Mouse (Mus musculus) midbrain, postnatal 0 days (tissue): ENCODE measurements around the gene Btbd11. TPM values are rescaled to one million over a fixed set of nuclear protein-coding genes. Genes with fewer than 3 reads are reported as not detected.

Source experiments
- ATAC-seq: fragments of 200-750 bp; cut with Nextera tagmentation; 2 replicates; pipeline ENCODE4 v1.8.0; 2017; ENCODE audit warnings: moderate number of reproducible peaks, mild to moderate bottlenecking, moderate TSS enrichment, moderate library complexity; ENCODE audit not compliant: low FRiP score
- DNase-seq: peaks from one replicate; pipeline ENCODE4 v3.0.0-alpha.2; 2015; ENCODE audit warnings: low spot score
- H3K27ac ChIP-seq: fragments of 300-500 bp; sonication (generic); 2 replicates; pipeline ENCODE4 v1.5.1; 2014; ENCODE audit warnings: low read depth, mild to moderate bottlenecking, low read length, mixed read lengths
- H3K27me3 ChIP-seq: fragments of 300-500 bp; sonication (generic); 2 replicates; pipeline ENCODE4 v1.6.1; 2014; ENCODE audit warnings: low read length, control low read depth, mixed read lengths; ENCODE audit not compliant: insufficient read depth
- H3K36me3 ChIP-seq: fragments of 300-500 bp; sonication (generic); 2 replicates; pipeline ENCODE4 v1.6.1; 2014; ENCODE audit warnings: low read length, control low read depth, mixed read lengths; ENCODE audit not compliant: insufficient read depth
- H3K4me1 ChIP-seq: fragments of 300-500 bp; sonication (generic); 2 replicates; pipeline ENCODE4 v1.6.1; 2014; ENCODE audit warnings: mild to moderate bottlenecking, control low read depth, antibody characterized with exemption, low read length, mixed read lengths; ENCODE audit not compliant: insufficient read depth
- H3K4me2 ChIP-seq: fragments of 300-500 bp; sonication (generic); 2 replicates; pipeline ENCODE4 v1.6.1; 2014; ENCODE audit warnings: low read depth, mild to moderate bottlenecking, low read length, mixed read lengths; ENCODE audit not compliant: poor library complexity, severe bottlenecking
- H3K4me3 ChIP-seq: fragments of 300-500 bp; sonication (generic); 2 replicates; pipeline ENCODE4 v1.5.1; 2014; ENCODE audit warnings: low read depth, mild to moderate bottlenecking, low read length, moderate library complexity
- H3K9ac ChIP-seq: fragments of 300-500 bp; sonication (generic); replicated peaks from 2 replicates; pipeline ENCODE4 v1.6.1; 2014; ENCODE audit warnings: mild to moderate bottlenecking, low read length, moderate library complexity, mixed read lengths; ENCODE audit not compliant: poor library complexity, severe bottlenecking
- H3K9me3 ChIP-seq: fragments of 300-500 bp; sonication (generic); 2 replicates; pipeline ENCODE4 v1.6.1; 2016; ENCODE audit warnings: low read length, control low read depth
- CTCF ChIP-seq: IDR thresholded peaks from 2 replicates; pipeline ENCODE4 v1.5.1; 2016; ENCODE audit warnings: antibody characterized with exemption, mild to moderate bottlenecking
- WGBS: fragments of 180-500 bp; shearing (Covaris S2); extraction: QIAGEN DNeasy Blood & Tissue Kit; methylation state at CpG from one replicate; pipeline ENCODE4 v1.1.7; 2014; 5-methylcytosine and 5-hydroxymethylcytosine counted together
- polyA plus RNA-seq: library from polyadenylated mRNA; unstranded; fragments of >200 nt; fragmentation: Nextera tagmentation; extraction: Ambion mirVana; gene quantifications from 2 replicates; pipeline ENCODE4 v1.2.1, GENCODE M21; 2015
- total RNA-seq: library from RNA; depleted of rRNA; stranded (reverse); fragments of >200 nt; gene quantifications from 2 replicates; pipeline ENCODE4 v1.2.3, GENCODE M21; 2014

The Btbd11 gene
- total and polyA plus RNA-seq, 2 experiments from 2014 or later = 17.1 to 47.4 TPM

GRCm38 (mm10) chr10:85465516-85466408, 79.1 kb downstream of the Btbd11 start:
- Histone ChIP-seq H3K36me3 (no peaks in the 10 kb centered on the region), H3K27ac (no peak overlapping the region), H3K27me3 (no peaks in the 10 kb centered on the region), H3K9ac (no peak overlapping the region), H3K4me2 (no peak overlapping the region), H3K4me3 (no peak overlapping the region), H3K9me3 (no peaks in the 10 kb centered on the region), H3K4me1 (peaks cover 14% of the 10 kb centered on the region; the same call in 1 of the 2 replicates)
- TF ChIP-seq CTCF = no peak
- DNase-seq (peak; percentile 67), ATAC-seq (no peak)
- WGBS = 71% methylated on average over 13 of the region's 13 CpGs

GRCm38 (mm10) chr10:85466409-85466761, 79.8 kb downstream of the Btbd11 start:
- peaks cover 14% of the 10 kb centered on the region; the same call in 1 of the 2 replicates for H3K4me1 ChIP-seq
- ATAC-seq = no peak
- H3K36me3 ChIP-seq = no peaks in the 10 kb centered on the region
- no peak for TF ChIP-seq CTCF
- no peak overlapping the region for H3K4me3 ChIP-seq
- no peak overlapping the region for H3K4me2 ChIP-seq
- 0 out of 2 replicates have a peak overlapping the region, but pooled peaks have one; percentile 19 for H3K9ac ChIP-seq
- no peaks in the 10 kb centered on the region for H3K27me3 ChIP-seq
- H3K27ac ChIP-seq = no peak overlapping the region
- DNase-seq = no peak
- 40% methylated on average over 8 of the region's 8 CpGs for WGBS
- no peaks in the 10 kb centered on the region for H3K9me3 ChIP-seq

- 47% methylated on average over 7 of the region's 7 CpGs for WGBS
- no peaks in the 10 kb centered on the region for H3K9me3 ChIP-seq
- no peaks in the 10 kb centered on the region for H3K36me3 ChIP-seq
- no peaks in the 10 kb centered on the region for H3K27me3 ChIP-seq
- ATAC-seq = no peak
- no peak for DNase-seq
- TF ChIP-seq CTCF = no peak
- no peak overlapping the region for H3K4me3 ChIP-seq
- no peak overlapping the region for H3K9ac ChIP-seq
- H3K4me1 ChIP-seq = peaks cover 14% of the 10 kb centered on the region; the same call in 1 of the 2 replicates
- no peak overlapping the region for H3K27ac ChIP-seq
- H3K4me2 ChIP-seq = no peak overlapping the region
Measured at GRCm38 (mm10) chr10:85467393-85467792, 80.8 kb downstream of the Btbd11 start.

GRCm38 (mm10) chr10:85468527-85468926, 81.9 kb downstream of the Btbd11 start:
- no peak overlapping the region for H3K9ac ChIP-seq
- H3K27ac ChIP-seq = no peak overlapping the region
- no peaks in the 10 kb centered on the region for H3K27me3 ChIP-seq
- 41% methylated on average over 4 of the region's 4 CpGs for WGBS
- ATAC-seq = no peak
- H3K9me3 ChIP-seq = no peaks in the 10 kb centered on the region
- DNase-seq = no peak
- H3K4me1 ChIP-seq = peaks cover 14% of the 10 kb centered on the region; the same call in 1 of the 2 replicates
- no peak overlapping the region for H3K4me2 ChIP-seq
- no peak overlapping the region for H3K4me3 ChIP-seq
- no peak for TF ChIP-seq CTCF
- H3K36me3 ChIP-seq = no peaks in the 10 kb centered on the region

GRCm38 (mm10) chr10:85469341-85469740, 82.7 kb downstream of the Btbd11 start:
- Histone ChIP-seq H3K27me3 (no peaks in the 10 kb centered on the region), H3K4me3 (no peak overlapping the region), H3K36me3 (no peaks in the 10 kb centered on the region), H3K9me3 (no peaks in the 10 kb centered on the region), H3K27ac (no peak overlapping the region), H3K4me1 (peaks cover 8% of the 10 kb centered on the region; the same call in 1 of the 2 replicates), H3K4me2 (no peak overlapping the region), H3K9ac (no peak overlapping the region)
- no peak for DNase-seq
- TF ChIP-seq CTCF = no peak
- no peak for ATAC-seq
- 53% methylated on average over 5 of the region's 5 CpGs for WGBS

GRCm38 (mm10) chr10:85473265-85473664, 86.7 kb downstream of the Btbd11 start:
- DNase-seq = no peak
- H3K4me3 ChIP-seq = no peak overlapping the region
- H3K4me2 ChIP-seq = no peak overlapping the region
- no peak overlapping the region for H3K27ac ChIP-seq
- no peak for TF ChIP-seq CTCF
- H3K9ac ChIP-seq = no peak overlapping the region
- 69% methylated on average over 4 of the region's 4 CpGs for WGBS
- no peaks in the 10 kb centered on the region for H3K27me3 ChIP-seq
- H3K9me3 ChIP-seq = no peaks in the 10 kb centered on the region
- no peaks in the 10 kb centered on the region for H3K4me1 ChIP-seq
- ATAC-seq = no peak
- H3K36me3 ChIP-seq = no peaks in the 10 kb centered on the region
